Mouse (Mus musculus) cerebellum, adult 2 months (tissue): ENCODE data around the gene 6430571L13Rik.

Source experiments
- CTCF ChIP-seq: fragments of 200-500 bp; IDR thresholded peaks from 2 replicates; pipeline ENCODE4 v1.5.1; 2011; ENCODE audit warnings: low read depth, mild to moderate bottlenecking, control low read depth, low read length, moderate library complexity, borderline replicate concordance; ENCODE audit not compliant: insufficient read depth
- POLR2A ChIP-seq: fragments of 200-500 bp; IDR thresholded peaks from 2 replicates; pipeline ENCODE4 v1.6.1; 2011; ENCODE audit warnings: low read length, control low read depth, borderline replicate concordance; ENCODE audit not compliant: insufficient read depth

DNA sequence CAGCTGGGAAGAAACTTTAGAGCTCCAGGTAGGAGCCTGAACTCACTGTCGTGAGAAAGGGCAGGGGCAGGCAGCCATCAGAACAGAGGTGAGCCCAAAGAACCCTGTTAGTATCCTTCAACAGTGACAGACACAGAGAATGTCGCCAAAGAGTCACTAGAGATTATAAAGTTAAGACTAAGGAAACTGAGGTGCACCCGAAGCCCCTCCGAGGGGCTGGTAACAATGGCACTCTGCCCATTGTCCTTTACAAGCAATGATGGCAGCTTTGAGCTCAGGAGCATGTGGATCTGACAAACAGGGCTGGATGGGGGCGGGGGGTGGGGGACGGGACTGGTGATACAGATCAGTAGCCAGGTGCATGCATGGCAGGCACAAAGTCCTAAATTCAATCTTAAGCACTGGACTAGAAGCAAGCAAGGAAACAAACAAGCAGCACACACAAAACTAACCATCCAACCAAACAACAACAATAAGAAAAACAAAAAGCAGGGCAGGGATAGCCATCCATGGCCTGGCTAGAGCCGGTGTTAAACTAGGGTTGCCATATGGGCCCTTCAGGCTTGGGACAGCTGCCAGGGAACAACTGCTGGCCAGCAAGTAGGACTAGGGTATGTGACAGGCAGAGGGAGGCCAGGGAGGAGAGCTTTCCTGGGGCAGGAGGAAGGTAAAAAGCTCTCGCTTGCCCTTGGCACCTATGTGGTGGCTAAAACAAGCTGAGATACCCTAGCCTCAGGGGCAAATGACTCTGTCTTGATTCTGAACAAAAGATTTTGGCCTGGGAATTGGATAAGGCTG, 2.9 kb downstream of the 6430571L13Rik start:
- TF ChIP-seq POLR2A (peak; percentile 52; the same call in 1 of the 2 replicates), CTCF (no peak)
